Mouse (Mus musculus): Measurements from ENCODE around the gene Pou2f3. TPM values are rescaled to one million over a fixed set of nuclear protein-coding genes. Genes with fewer than 3 reads are reported as not detected.

Gene Pou2f3
- polyA plus RNA-seq, 1 experiment from 2014 or later: 0.47 TPM

- Histone ChIP-seq H3K9me3 (replicated peaks; ENCODE audit: low read length) (no peaks in the 10 kb centered on the region), H3K36me3 (ENCODE audit: insufficient read depth, low read length) (no peaks in the 10 kb centered on the region), H3K27ac (no peak overlapping the region), H3K4me3 (replicated peaks; ENCODE audit: low read depth, low read length) (no peak overlapping the region), H3K9ac (ENCODE audit: low read depth, low read length) (no peak overlapping the region), H3K4me2 (ENCODE audit: low read length) (no peak overlapping the region), H3K27me3 (ENCODE audit: insufficient read depth, low read length) (no peaks in the 10 kb centered on the region), H3K4me1 (replicated peaks; ENCODE audit: insufficient read depth, low read length) (peaks cover 60% of the 10 kb centered on the region)
- no peak for ATAC-seq (replicated peaks; ENCODE audit: low FRiP score, low read depth)
- WGBS: 68% methylated on average over 5 of the region's 5 CpGs
- no peak for DNase-seq (ENCODE audit: low spot score)
- TF ChIP-seq CTCF (IDR thresholded peaks at IDR 0.05; ENCODE audit: low read depth): no peak
These were observed 22.9 kb upstream of the Pou2f3 start for GRCm38 (mm10) chr9:43233044-43233443.

GRCm38 (mm10) chr9:43232286-43232685, 22.1 kb upstream of the Pou2f3 start:
- Histone ChIP-seq H3K9ac (ENCODE audit: low read depth, low read length) (no peak overlapping the region), H3K4me1 (replicated peaks; ENCODE audit: insufficient read depth, low read length) (peaks cover 52% of the 10 kb centered on the region), H3K9me3 (replicated peaks; ENCODE audit: low read length) (no peaks in the 10 kb centered on the region), H3K27me3 (ENCODE audit: insufficient read depth, low read length) (no peaks in the 10 kb centered on the region), H3K36me3 (ENCODE audit: insufficient read depth, low read length) (no peaks in the 10 kb centered on the region), H3K4me3 (replicated peaks; ENCODE audit: low read depth, low read length) (no peak overlapping the region), H3K27ac (peak overlapping the region; percentile 74; the same call in 1 of the 2 replicates), H3K4me2 (ENCODE audit: low read length) (no peak overlapping the region)
- ATAC-seq (replicated peaks; ENCODE audit: low FRiP score, low read depth) (no peak), DNase-seq (ENCODE audit: low spot score) (no peak)
- no peak for TF ChIP-seq CTCF (IDR thresholded peaks at IDR 0.05; ENCODE audit: low read depth)
- 23% methylated on average over 5 of the region's 5 CpGs for WGBS

GRCm38 (mm10) chr9:43231805-43232204, 21.6 kb upstream of the Pou2f3 start:
- no peaks in the 10 kb centered on the region for H3K27me3 ChIP-seq (ENCODE audit: insufficient read depth, low read length)
- H3K9ac ChIP-seq (ENCODE audit: low read depth, low read length): no peak overlapping the region
- no peak overlapping the region for H3K4me3 ChIP-seq (replicated peaks; ENCODE audit: low read depth, low read length)
- 43% methylated on average over 4 of the region's 4 CpGs for WGBS
- no peak overlapping the region for H3K4me2 ChIP-seq (ENCODE audit: low read length)
- peak; percentile 54 for DNase-seq (ENCODE audit: low spot score)
- H3K9me3 ChIP-seq (replicated peaks; ENCODE audit: low read length): no peaks in the 10 kb centered on the region
- 0 out of 2 replicates have a peak, but pooled peaks have one; percentile 1 for ATAC-seq (replicated peaks; ENCODE audit: low FRiP score, low read depth)
- H3K27ac ChIP-seq: peak overlapping the region; percentile 74
- no peak for TF ChIP-seq CTCF (IDR thresholded peaks at IDR 0.05; ENCODE audit: low read depth)
- H3K4me1 ChIP-seq (replicated peaks; ENCODE audit: insufficient read depth, low read length): peaks cover 49% of the 10 kb centered on the region
- no peaks in the 10 kb centered on the region for H3K36me3 ChIP-seq (ENCODE audit: insufficient read depth, low read length)

GRCm38 (mm10) chr9:43230886-43231285, 20.7 kb upstream of the Pou2f3 start:
- Histone ChIP-seq H3K9me3 (replicated peaks; ENCODE audit: low read length) (no peaks in the 10 kb centered on the region), H3K9ac (ENCODE audit: low read depth, low read length) (no peak overlapping the region; the same call in 1 of the 2 replicates), H3K4me3 (replicated peaks; ENCODE audit: low read depth, low read length) (no peak overlapping the region), H3K4me2 (ENCODE audit: low read length) (no peak overlapping the region), H3K27me3 (ENCODE audit: insufficient read depth, low read length) (no peaks in the 10 kb centered on the region), H3K36me3 (ENCODE audit: insufficient read depth, low read length) (no peaks in the 10 kb centered on the region), H3K4me1 (replicated peaks; ENCODE audit: insufficient read depth, low read length) (peaks cover 55% of the 10 kb centered on the region), H3K27ac (peak overlapping the region; percentile 74)
- 0 out of 2 replicates have a peak, but pooled peaks have one; percentile 26 for ATAC-seq (replicated peaks; ENCODE audit: low FRiP score, low read depth)
- peak; percentile 72 for DNase-seq (ENCODE audit: low spot score)
- 48% methylated on average over 4 of the region's 4 CpGs for WGBS
- TF ChIP-seq CTCF (IDR thresholded peaks at IDR 0.05; ENCODE audit: low read depth): no peak

- H3K36me3 ChIP-seq (ENCODE audit: insufficient read depth, low read length): no peaks in the 10 kb centered on the region
- no peak for ATAC-seq (replicated peaks; ENCODE audit: low FRiP score, low read depth)
- no peak overlapping the region for H3K4me3 ChIP-seq (replicated peaks; ENCODE audit: low read depth, low read length)
- DNase-seq (ENCODE audit: low spot score): no peak
- no peaks in the 10 kb centered on the region for H3K27me3 ChIP-seq (ENCODE audit: insufficient read depth, low read length)
- 72% methylated on average over 7 of the region's 7 CpGs for WGBS
- peaks cover 55% of the 10 kb centered on the region for H3K4me1 ChIP-seq (replicated peaks; ENCODE audit: insufficient read depth, low read length)
- H3K9me3 ChIP-seq (replicated peaks; ENCODE audit: low read length): no peaks in the 10 kb centered on the region
- TF ChIP-seq CTCF (IDR thresholded peaks at IDR 0.05; ENCODE audit: low read depth): no peak
- no peak overlapping the region for H3K9ac ChIP-seq (ENCODE audit: low read depth, low read length)
- H3K27ac ChIP-seq: 0 out of 2 replicates have a peak overlapping the region, but pooled peaks have one; percentile 74
- no peak overlapping the region for H3K4me2 ChIP-seq (ENCODE audit: low read length)
These were observed 19.8 kb upstream of the Pou2f3 start for GRCm38 (mm10) chr9:43229962-43230361.

GRCm38 (mm10) chr9:43229398-43229895, 19.3 kb upstream of the Pou2f3 start:
- Histone ChIP-seq H3K9me3 (replicated peaks; ENCODE audit: low read length) (no peaks in the 10 kb centered on the region), H3K36me3 (ENCODE audit: insufficient read depth, low read length) (no peaks in the 10 kb centered on the region), H3K9ac (ENCODE audit: low read depth, low read length) (no peak overlapping the region), H3K4me1 (replicated peaks; ENCODE audit: insufficient read depth, low read length) (peaks cover 56% of the 10 kb centered on the region), H3K27ac (no peak overlapping the region), H3K4me2 (ENCODE audit: low read length) (no peak overlapping the region), H3K4me3 (replicated peaks; ENCODE audit: low read depth, low read length) (no peak overlapping the region), H3K27me3 (ENCODE audit: insufficient read depth, low read length) (no peaks in the 10 kb centered on the region)
- no peak for TF ChIP-seq CTCF (IDR thresholded peaks at IDR 0.05; ENCODE audit: low read depth)
- DNase-seq (ENCODE audit: low spot score): no peak
- WGBS: 91% methylated on average over 10 of the region's 10 CpGs
- no peak for ATAC-seq (replicated peaks; ENCODE audit: low FRiP score, low read depth)

- H3K9me3 ChIP-seq (replicated peaks; ENCODE audit: low read length): no peaks in the 10 kb centered on the region
- H3K27me3 ChIP-seq (ENCODE audit: insufficient read depth, low read length): no peaks in the 10 kb centered on the region
- no peak overlapping the region for H3K27ac ChIP-seq
These were observed 18.6 kb upstream of the Pou2f3 start for GRCm38 (mm10) chr9:43228745-43229144.

More at GRCm38 (mm10) chr9:43228745-43229144, 18.6 kb upstream of the Pou2f3 start:
- Histone ChIP-seq H3K36me3 (ENCODE audit: insufficient read depth, low read length) (no peaks in the 10 kb centered on the region), H3K9ac (ENCODE audit: low read depth, low read length) (no peak overlapping the region), H3K4me3 (replicated peaks; ENCODE audit: low read depth, low read length) (no peak overlapping the region), H3K4me2 (ENCODE audit: low read length) (no peak overlapping the region), H3K4me1 (replicated peaks; ENCODE audit: insufficient read depth, low read length) (peaks cover 52% of the 10 kb centered on the region)
- TF ChIP-seq CTCF (IDR thresholded peaks at IDR 0.05; ENCODE audit: low read depth): no peak
- DNase-seq (ENCODE audit: low spot score) (no peak), ATAC-seq (replicated peaks; ENCODE audit: low FRiP score, low read depth) (no peak)
- 76% methylated on average over 2 of the region's 2 CpGs for WGBS
